Mouse (Mus musculus): ENCODE data around the gene Eps8l2. TPM values are rescaled to one million over a fixed set of nuclear protein-coding genes. Genes with fewer than 3 reads are reported as not detected.

Gene Eps8l2
- polyA plus RNA-seq, 1 experiment from 2014 or later: 5.0 TPM

GRCm38 (mm10) chr7:141408833-141409232 is 70.2 kb downstream of the Eps8l2 start:
- Histone ChIP-seq H3K4me3 (no peak overlapping the region), H3K36me3 (peaks cover 50% of the 10 kb centered on the region), H3K27me3 (ENCODE audit: low read depth, poor library complexity, severe bottlenecking) (no peaks in the 10 kb centered on the region), H3K27ac (peak overlapping the region; percentile 42; the same call in 1 of the 2 replicates), H3K4me1 (peaks cover 15% of the 10 kb centered on the region), H3K9me3 (replicated peaks) (no peaks in the 10 kb centered on the region)
- peak; percentile 91 for DNase-seq (ENCODE audit: low spot score)
- 17% methylated on average over 11 of the region's 11 CpGs for WGBS

GRCm38 (mm10) chr7:141410631-141411030 is 72.0 kb downstream of the Eps8l2 start:
- Histone ChIP-seq H3K9me3 (replicated peaks) (no peaks in the 10 kb centered on the region), H3K4me1 (peaks cover 22% of the 10 kb centered on the region), H3K27me3 (ENCODE audit: low read depth, poor library complexity, severe bottlenecking) (no peaks in the 10 kb centered on the region), H3K27ac (no peak overlapping the region), H3K4me3 (no peak overlapping the region), H3K36me3 (peaks cover 49% of the 10 kb centered on the region)
- DNase-seq (ENCODE audit: low spot score): no peak
- 91% methylated on average over 8 of the region's 8 CpGs for WGBS

- Histone ChIP-seq H3K9me3 (replicated peaks) (no peaks in the 10 kb centered on the region), H3K36me3 (peaks cover 46% of the 10 kb centered on the region), H3K4me1 (peaks cover 22% of the 10 kb centered on the region), H3K27me3 (ENCODE audit: low read depth, poor library complexity, severe bottlenecking) (no peaks in the 10 kb centered on the region), H3K27ac (no peak overlapping the region), H3K4me3 (no peak overlapping the region)
- DNase-seq (ENCODE audit: low spot score): no peak
- 94% methylated on average over 1 of the region's 1 CpGs for WGBS
Measured at GRCm38 (mm10) chr7:141411667-141412066, 73.0 kb downstream of the Eps8l2 start.

Other genes with a start within 250 kb of the Eps8l2 start
- 2.3 TPM in 2 replicates for gene Sigirr, start 238.3 kb upstream of the Eps8l2 start, polyA plus RNA-seq (2016; fragmentation: Nextera tagmentation; extraction: Ambion mirVana)
- 0.64 and 0.67 TPM in 2 replicates for gene Ano9, start 221.1 kb upstream of the Eps8l2 start, polyA plus RNA-seq (2016; fragmentation: Nextera tagmentation; extraction: Ambion mirVana)
- 85.6 and 95.2 TPM in 2 replicates for gene Ptdss2, start 216.5 kb upstream of the Eps8l2 start, polyA plus RNA-seq (2016; fragmentation: Nextera tagmentation; extraction: Ambion mirVana)
- 67.7 and 85.0 TPM in 2 replicates for gene Rnh1, start 166.0 kb upstream of the Eps8l2 start, polyA plus RNA-seq (2016; fragmentation: Nextera tagmentation; extraction: Ambion mirVana)
- gene Hras, start 144.9 kb upstream of the Eps8l2 start, polyA plus RNA-seq (2016; fragmentation: Nextera tagmentation; extraction: Ambion mirVana): 101 and 104 TPM in 2 replicates
- 14.0 and 21.8 TPM in 2 replicates for gene Lrrc56, start 144.7 kb upstream of the Eps8l2 start, polyA plus RNA-seq (2016; fragmentation: Nextera tagmentation; extraction: Ambion mirVana)
- 3.5 and 4.5 TPM in 2 replicates for gene Lmntd2, start 124.8 kb upstream of the Eps8l2 start, polyA plus RNA-seq (2016; fragmentation: Nextera tagmentation; extraction: Ambion mirVana)
- gene Rassf7, start 123.0 kb upstream of the Eps8l2 start, polyA plus RNA-seq (2016; fragmentation: Nextera tagmentation; extraction: Ambion mirVana): 44.7 and 53.5 TPM in 2 replicates
- 121 and 131 TPM in 2 replicates for gene Phrf1, start 110.1 kb upstream of the Eps8l2 start, polyA plus RNA-seq (2016; fragmentation: Nextera tagmentation; extraction: Ambion mirVana)
- gene Irf7, start 72.4 kb upstream of the Eps8l2 start, polyA plus RNA-seq (2016; fragmentation: Nextera tagmentation; extraction: Ambion mirVana): 0.50 and 0.73 TPM in 2 replicates
- gene Cdhr5, start 62.1 kb upstream of the Eps8l2 start, polyA plus RNA-seq (2016; fragmentation: Nextera tagmentation; extraction: Ambion mirVana): 0.19 TPM in 1 of 2 replicates, not detected in the other
- gene Sct, start 59.7 kb upstream of the Eps8l2 start, polyA plus RNA-seq (2016; fragmentation: Nextera tagmentation; extraction: Ambion mirVana): 9.7 and 11.3 TPM in 2 replicates
- gene Drd4, start 46.9 kb upstream of the Eps8l2 start, polyA plus RNA-seq (2016; fragmentation: Nextera tagmentation; extraction: Ambion mirVana): 0.68 and 0.93 TPM in 2 replicates
- gene Deaf1, start 11.2 kb upstream of the Eps8l2 start, polyA plus RNA-seq (2016; fragmentation: Nextera tagmentation; extraction: Ambion mirVana): 44.1 and 59.5 TPM in 2 replicates
- gene Tmem80, start 11.1 kb upstream of the Eps8l2 start, polyA plus RNA-seq (2016; fragmentation: Nextera tagmentation; extraction: Ambion mirVana): 42.9 and 46.1 TPM in 2 replicates
- gene Taldo1, start 53.3 kb downstream of the Eps8l2 start, polyA plus RNA-seq (2016; fragmentation: Nextera tagmentation; extraction: Ambion mirVana): 258 and 272 TPM in 2 replicates
- gene Gatd1, start 75.3 kb downstream of the Eps8l2 start, polyA plus RNA-seq (2016; fragmentation: Nextera tagmentation; extraction: Ambion mirVana): 44.5 and 56.4 TPM in 2 replicates
- gene Cend1, start 90.6 kb downstream of the Eps8l2 start, polyA plus RNA-seq (2016; fragmentation: Nextera tagmentation; extraction: Ambion mirVana): 6.0 and 8.8 TPM in 2 replicates
- 43.6 and 48.3 TPM in 2 replicates for gene Slc25a22, start 99.0 kb downstream of the Eps8l2 start, polyA plus RNA-seq (2016; fragmentation: Nextera tagmentation; extraction: Ambion mirVana)
- gene Pidd1, start 105.1 kb downstream of the Eps8l2 start, polyA plus RNA-seq (2016; fragmentation: Nextera tagmentation; extraction: Ambion mirVana): 26.8 and 30.0 TPM in 2 replicates
- 1,138 and 1,369 TPM in 2 replicates for gene Rplp2, start 108.5 kb downstream of the Eps8l2 start, polyA plus RNA-seq (2016; fragmentation: Nextera tagmentation; extraction: Ambion mirVana)
- gene Pnpla2, start 116.3 kb downstream of the Eps8l2 start, polyA plus RNA-seq (2016; fragmentation: Nextera tagmentation; extraction: Ambion mirVana): 11.6 and 12.4 TPM in 2 replicates
- gene Cracr2b, start 122.2 kb downstream of the Eps8l2 start, polyA plus RNA-seq (2016; fragmentation: Nextera tagmentation; extraction: Ambion mirVana): 7.0 and 7.8 TPM in 2 replicates
- gene Cd151, start 128.5 kb downstream of the Eps8l2 start, polyA plus RNA-seq (2016; fragmentation: Nextera tagmentation; extraction: Ambion mirVana): 14.0 and 15.8 TPM in 2 replicates
- 77.2 and 86.8 TPM in 2 replicates for gene Polr2l, start 136.3 kb downstream of the Eps8l2 start, polyA plus RNA-seq (2016; fragmentation: Nextera tagmentation; extraction: Ambion mirVana)
- 25.0 and 36.9 TPM in 2 replicates for gene Tspan4, start 136.4 kb downstream of the Eps8l2 start, polyA plus RNA-seq (2016; fragmentation: Nextera tagmentation; extraction: Ambion mirVana)
- 26.7 and 27.3 TPM in 2 replicates for gene Chid1, start 201.0 kb downstream of the Eps8l2 start, polyA plus RNA-seq (2016; fragmentation: Nextera tagmentation; extraction: Ambion mirVana)
- gene Ap2a2, start 223.3 kb downstream of the Eps8l2 start, polyA plus RNA-seq (2016; fragmentation: Nextera tagmentation; extraction: Ambion mirVana): 84.6 and 92.5 TPM in 2 replicates